Comparison of ENCODE assay signal across 9 mouse cellular contexts in the genomic region with DNA sequence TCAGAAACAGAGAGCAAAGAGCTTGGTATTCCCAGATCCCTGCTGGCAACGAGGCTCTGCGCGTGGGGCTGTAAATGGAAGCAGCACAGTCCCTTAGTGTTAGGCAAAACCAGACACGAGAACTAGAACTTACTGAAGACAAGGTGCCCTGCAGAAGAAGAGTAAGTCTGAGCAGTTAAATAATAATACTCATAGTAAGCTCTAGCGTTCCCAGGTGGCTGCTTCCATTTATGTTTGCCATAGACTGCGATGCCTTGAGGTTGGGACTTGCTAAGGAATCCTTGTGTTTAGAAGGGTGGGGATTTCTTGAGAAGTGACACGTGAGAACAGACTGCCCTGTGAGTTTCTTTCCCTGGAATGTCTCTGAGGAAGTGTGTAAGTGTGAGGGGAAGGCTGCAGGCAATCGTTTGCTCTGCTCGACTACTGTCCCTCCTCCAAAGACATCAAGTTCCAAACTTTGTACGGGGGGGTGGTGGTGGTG. TPM values are rescaled to one million over a fixed set of nuclear protein-coding genes. Genes with fewer than 3 reads are reported as not detected.
DNase-seq lines count a peak whose midpoint lies in the region; ATAC-seq and TF ChIP-seq lines count a peak whose summit lies in the region.
"Had no signal": no experiment of that assay in that cellular context is flagged by ENCODE, and none has a peak within 500 bp of the region (broad histone marks: within the 10 kb centered on the region; RNA-seq: fewer than 3 reads in every experiment).

No protein-coding gene starts in this region.

- 29% methylated on average over 10 of the region's 10 CpGs for WGBS in kidney, adult 2 months
- WGBS in embryonic facial prominence, embryonic 12.5 days = 24% methylated on average over 10 of the region's 10 CpGs
- whole genome bisulfite sequencing in midbrain, embryonic 15.5 days = 67% methylated on average over 10 of the region's 10 CpGs

- TF ChIP-seq POLR2A in kidney, adult 2 months (IDR thresholded peaks at IDR 0.05; ENCODE audit: low read depth, low read length) = no peak

- H3K36me3 ChIP-seq in kidney, adult 2 months (ENCODE audit: control insufficient read depth, insufficient read depth, low read length) = no peaks in the 10 kb centered on the region
- no peaks in the 10 kb centered on the region for H3K36me3 ChIP-seq in embryonic facial prominence, embryonic 12.5 days
- no peaks in the 10 kb centered on the region for H3K36me3 ChIP-seq in midbrain, embryonic 15.5 days (replicated peaks)

- H3K27ac ChIP-seq in kidney, adult 2 months (ENCODE audit: insufficient read depth, low read depth, low read length) = peak overlapping the region; percentile 83
- H3K27ac ChIP-seq in embryonic facial prominence, embryonic 12.5 days = peak overlapping the region; percentile 88
- no peak overlapping the region for H3K27ac ChIP-seq in midbrain, embryonic 15.5 days

- no peaks in the 10 kb centered on the region for H3K9me3 ChIP-seq in embryonic facial prominence, embryonic 12.5 days
- H3K9me3 ChIP-seq in midbrain, embryonic 15.5 days = no peaks in the 10 kb centered on the region

- peak overlapping the region; percentile 58 for H3K4me2 ChIP-seq in embryonic facial prominence, embryonic 12.5 days (replicated peaks)
- peak overlapping the region; percentile 38; the same call in 1 of the 2 replicates for H3K4me2 ChIP-seq in midbrain, embryonic 15.5 days

- peak overlapping the region; percentile 61 for H3K4me3 ChIP-seq in kidney, adult 2 months (ENCODE audit: insufficient read depth, low read depth, low read length)
- peak overlapping the region; percentile 48 for H3K4me3 ChIP-seq in embryonic facial prominence, embryonic 12.5 days
- no peak overlapping the region for H3K4me3 ChIP-seq in midbrain, embryonic 15.5 days

- ATAC-seq in embryonic facial prominence, embryonic 12.5 days (ENCODE audit: insufficient number of reproducible peaks, insufficient read depth, low FRiP score, low TSS enrichment) = no peak
- ATAC-seq in midbrain, embryonic 15.5 days (replicated peaks) = no peak
- ATAC-seq in frontal cortex, adult (ENCODE audit: low TSS enrichment) = no peak

- peak; percentile 49 for DNase-seq in kidney, adult 2 months
- DNase-seq in kidney, adult 11 months = no peak
- DNase-seq in kidney, postnatal 14 days = peak; percentile 41
- DNase-seq in spleen, postnatal 10 days (ENCODE audit: low spot score in 2 of 2) = no peak
- no peak for DNase-seq in frontal cortex, postnatal 36 days (ENCODE audit: low spot score in 2 of 2)
- DNase-seq: cerebellum, adult 2 months had no signal

- H3K4me1 ChIP-seq in kidney, adult 2 months (ENCODE audit: control insufficient read depth, insufficient read depth, low read length) = peaks cover 4% of the 10 kb centered on the region; the same call in 1 of the 2 replicates
- peaks cover 46% of the 10 kb centered on the region for H3K4me1 ChIP-seq in embryonic facial prominence, embryonic 12.5 days
- peaks cover 10% of the 10 kb centered on the region for H3K4me1 ChIP-seq in midbrain, embryonic 15.5 days

- peak overlapping the region; percentile 57 for H3K9ac ChIP-seq in embryonic facial prominence, embryonic 12.5 days
- no peak overlapping the region for H3K9ac ChIP-seq in midbrain, embryonic 15.5 days

- H3K27me3 ChIP-seq in kidney, adult 2 months (replicated peaks; ENCODE audit: control insufficient read depth, insufficient read depth, low read length) = no peaks in the 10 kb centered on the region
- no peaks in the 10 kb centered on the region for H3K27me3 ChIP-seq in embryonic facial prominence, embryonic 12.5 days
- H3K27me3 ChIP-seq in midbrain, embryonic 15.5 days (replicated peaks) = no peaks in the 10 kb centered on the region

- TF ChIP-seq CTCF in kidney, adult 2 months (conservative IDR thresholded peaks at IDR 0.05; ENCODE audit: insufficient read depth, insufficient read length, low read depth, low read length) = no peak

RNA-seq across cellular contexts. Expression of a gene that starts 1.4 kb away (rescaled TPM):
- 17.7 and 24.7 TPM in 2 replicates for polyA plus RNA-seq in kidney, adult 2 months (2012; rRNA removed)
- polyA plus RNA-seq in embryonic facial prominence, embryonic 12.5 days (2016; fragmentation: Nextera tagmentation; extraction: Ambion mirVana) = 342 and 370 TPM in 2 replicates
- 64.4 and 65.1 TPM in 2 replicates for polyA plus RNA-seq in midbrain, embryonic 15.5 days (2015; fragmentation: Nextera tagmentation; extraction: Ambion mirVana)

Comparison
In these comparisons a context has a peak if more than half of its experiments do, and no peak if none do; other contexts are left out.
1. DNase-seq: peak in kidney, adult 2 months (single experiment) and kidney, postnatal 14 days (single experiment); none in kidney, adult 11 months (single experiment), spleen, postnatal 10 days (0 of 2) and frontal cortex, postnatal 36 days (0 of 2).